8 mouse cellular contexts compared by ENCODE assay signal in genomic region chr2:83941378-83941777, GRCm38 (mm10). TPM values are rescaled to one million over a fixed set of nuclear protein-coding genes. Genes with fewer than 3 reads are reported as not detected.
A peak's percentile ranks its signal among the peaks of the same experiment; 100 is the strongest.
DNase-seq lines count a peak whose midpoint lies in the region; ATAC-seq lines count a peak whose summit lies in the region.

No protein-coding gene starts in this region.

- 48% methylated on average over 3 of the region's 3 CpGs for WGBS in kidney, embryonic 14.5 days
- 50% methylated on average over 3 of the region's 3 CpGs for WGBS in embryonic facial prominence, embryonic 10.5 days
- WGBS in hindbrain, embryonic 15.5 days: 35% methylated on average over 3 of the region's 3 CpGs
- WGBS in midbrain, embryonic 15.5 days: 26% methylated on average over 3 of the region's 3 CpGs

- no peaks in the 10 kb centered on the region for H3K9me3 ChIP-seq in kidney, embryonic 14.5 days (ENCODE audit: control insufficient read depth, low read length)
- no peaks in the 10 kb centered on the region for H3K9me3 ChIP-seq in embryonic facial prominence, embryonic 10.5 days
- no peaks in the 10 kb centered on the region for H3K9me3 ChIP-seq in hindbrain, embryonic 15.5 days
- no peaks in the 10 kb centered on the region for H3K9me3 ChIP-seq in midbrain, embryonic 15.5 days

- H3K27ac ChIP-seq in kidney, embryonic 14.5 days (ENCODE audit: low read depth, low read length): no peak overlapping the region
- H3K27ac ChIP-seq in embryonic facial prominence, embryonic 10.5 days (replicated peaks): no peak overlapping the region
- no peak overlapping the region for H3K27ac ChIP-seq in hindbrain, embryonic 15.5 days (replicated peaks)
- H3K27ac ChIP-seq in midbrain, embryonic 15.5 days: peak overlapping the region; percentile 79

- peak overlapping the region; percentile 42 for H3K4me2 ChIP-seq in kidney, embryonic 14.5 days (replicated peaks; ENCODE audit: low read depth, low read length)
- H3K4me2 ChIP-seq in hindbrain, embryonic 15.5 days: peak overlapping the region; percentile 80
- H3K4me2 ChIP-seq in midbrain, embryonic 15.5 days: peak overlapping the region; percentile 78

- no peak overlapping the region for H3K4me3 ChIP-seq in kidney, embryonic 14.5 days (ENCODE audit: low read length)
- peak overlapping the region; percentile 49 for H3K4me3 ChIP-seq in embryonic facial prominence, embryonic 10.5 days
- peak overlapping the region; percentile 38 for H3K4me3 ChIP-seq in hindbrain, embryonic 15.5 days
- peak overlapping the region; percentile 43 for H3K4me3 ChIP-seq in midbrain, embryonic 15.5 days

- H3K4me1 ChIP-seq in kidney, embryonic 14.5 days (ENCODE audit: control insufficient read depth, insufficient read depth, low read length): peaks cover 4% of the 10 kb centered on the region; the same call in 1 of the 2 replicates
- peaks cover 7% of the 10 kb centered on the region for H3K4me1 ChIP-seq in embryonic facial prominence, embryonic 10.5 days
- H3K4me1 ChIP-seq in hindbrain, embryonic 15.5 days (replicated peaks): peaks cover 4% of the 10 kb centered on the region; the same call in 1 of the 2 replicates
- peaks cover 9% of the 10 kb centered on the region for H3K4me1 ChIP-seq in midbrain, embryonic 15.5 days

- no peak overlapping the region for H3K9ac ChIP-seq in kidney, embryonic 14.5 days (ENCODE audit: low read depth, low read length)
- no peak overlapping the region for H3K9ac ChIP-seq in hindbrain, embryonic 15.5 days
- no peak overlapping the region for H3K9ac ChIP-seq in midbrain, embryonic 15.5 days

- no peaks in the 10 kb centered on the region; the same call in 1 of the 2 replicates for H3K27me3 ChIP-seq in kidney, embryonic 14.5 days (ENCODE audit: control insufficient read depth, insufficient read depth, low read length)
- no peaks in the 10 kb centered on the region for H3K27me3 ChIP-seq in embryonic facial prominence, embryonic 10.5 days (replicated peaks; ENCODE audit: low read depth, poor library complexity, severe bottlenecking)
- H3K27me3 ChIP-seq in hindbrain, embryonic 15.5 days: no peaks in the 10 kb centered on the region
- H3K27me3 ChIP-seq in midbrain, embryonic 15.5 days (replicated peaks): no peaks in the 10 kb centered on the region

- DNase-seq in kidney, postnatal 25 days: no peak
- DNase-seq in embryonic facial prominence, embryonic 10.5 days (ENCODE audit: low spot score): no peak
- DNase-seq in urinary bladder, adult 18-20 months (ENCODE audit: low spot score in 2 of 2): no peak
- DNase-seq in kidney, postnatal 10 days: no peak
- no peak for DNase-seq in ovary, adult 18-20 months (ENCODE audit: low spot score)

- ATAC-seq in kidney, embryonic 14.5 days (ENCODE audit: low FRiP score, low TSS enrichment): no peak
- ATAC-seq in hindbrain, embryonic 15.5 days (ENCODE audit: low FRiP score, low read depth): peak; percentile 39; the same call in 1 of the 2 replicates
- peak; percentile 69 for ATAC-seq in midbrain, embryonic 15.5 days (replicated peaks)

- no peaks in the 10 kb centered on the region for H3K36me3 ChIP-seq in kidney, embryonic 14.5 days (ENCODE audit: control insufficient read depth, insufficient read depth, low read length)
- no peaks in the 10 kb centered on the region for H3K36me3 ChIP-seq in embryonic facial prominence, embryonic 10.5 days (replicated peaks)
- no peaks in the 10 kb centered on the region for H3K36me3 ChIP-seq in hindbrain, embryonic 15.5 days
- H3K36me3 ChIP-seq in midbrain, embryonic 15.5 days (replicated peaks): no peaks in the 10 kb centered on the region

RNA-seq across cellular contexts. Expression of gene Zswim2, which starts 0.3 kb away (rescaled TPM):
- not detected in 2 replicates for polyA plus RNA-seq in kidney, embryonic 14.5 days (2014; fragmentation: Nextera tagmentation; extraction: Ambion mirVana)
- polyA plus RNA-seq in embryonic facial prominence, embryonic 10.5 days (2016; fragmentation: Nextera tagmentation; extraction: Ambion mirVana): not detected in 2 replicates
- not detected in 2 replicates for polyA plus RNA-seq in hindbrain, embryonic 15.5 days (2015; fragmentation: Nextera tagmentation; extraction: Ambion mirVana)
- polyA plus RNA-seq in midbrain, embryonic 15.5 days (2015; fragmentation: Nextera tagmentation; extraction: Ambion mirVana): not detected in 2 replicates

RNA-seq across cellular contexts. Expression of gene Gm13698, which starts 14.1 kb away (rescaled TPM):
- polyA plus RNA-seq in kidney, embryonic 14.5 days (2014; fragmentation: Nextera tagmentation; extraction: Ambion mirVana): not detected in 2 replicates
- not detected in 2 replicates for polyA plus RNA-seq in embryonic facial prominence, embryonic 10.5 days (2016; fragmentation: Nextera tagmentation; extraction: Ambion mirVana)
- not detected in 2 replicates for polyA plus RNA-seq in hindbrain, embryonic 15.5 days (2015; fragmentation: Nextera tagmentation; extraction: Ambion mirVana)
- polyA plus RNA-seq in midbrain, embryonic 15.5 days (2015; fragmentation: Nextera tagmentation; extraction: Ambion mirVana): not detected in 2 replicates

RNA-seq across cellular contexts. Expression of gene Gm13693, which starts 19.9 kb away (rescaled TPM):
- not detected in 2 replicates for polyA plus RNA-seq in kidney, embryonic 14.5 days (2014; fragmentation: Nextera tagmentation; extraction: Ambion mirVana)
- not detected in 2 replicates for polyA plus RNA-seq in embryonic facial prominence, embryonic 10.5 days (2016; fragmentation: Nextera tagmentation; extraction: Ambion mirVana)
- not detected in 2 replicates for polyA plus RNA-seq in hindbrain, embryonic 15.5 days (2015; fragmentation: Nextera tagmentation; extraction: Ambion mirVana)
- polyA plus RNA-seq in midbrain, embryonic 15.5 days (2015; fragmentation: Nextera tagmentation; extraction: Ambion mirVana): not detected in 2 replicates

RNA-seq across cellular contexts. Expression of gene Gm13695, which starts 25.7 kb away (rescaled TPM):
- not detected in 2 replicates for polyA plus RNA-seq in kidney, embryonic 14.5 days (2014; fragmentation: Nextera tagmentation; extraction: Ambion mirVana)
- polyA plus RNA-seq in embryonic facial prominence, embryonic 10.5 days (2016; fragmentation: Nextera tagmentation; extraction: Ambion mirVana): not detected in 2 replicates
- polyA plus RNA-seq in hindbrain, embryonic 15.5 days (2015; fragmentation: Nextera tagmentation; extraction: Ambion mirVana): not detected in 2 replicates
- polyA plus RNA-seq in midbrain, embryonic 15.5 days (2015; fragmentation: Nextera tagmentation; extraction: Ambion mirVana): not detected in 2 replicates

RNA-seq across cellular contexts. Expression of gene Gm13696, which starts 31.5 kb away (rescaled TPM):
- polyA plus RNA-seq in kidney, embryonic 14.5 days (2014; fragmentation: Nextera tagmentation; extraction: Ambion mirVana): not detected in 2 replicates
- polyA plus RNA-seq in embryonic facial prominence, embryonic 10.5 days (2016; fragmentation: Nextera tagmentation; extraction: Ambion mirVana): not detected in 2 replicates
- not detected in 2 replicates for polyA plus RNA-seq in hindbrain, embryonic 15.5 days (2015; fragmentation: Nextera tagmentation; extraction: Ambion mirVana)
- polyA plus RNA-seq in midbrain, embryonic 15.5 days (2015; fragmentation: Nextera tagmentation; extraction: Ambion mirVana): not detected in 2 replicates
